1 mouse cellular context compared by ENCODE assay signal in the genomic region with DNA sequence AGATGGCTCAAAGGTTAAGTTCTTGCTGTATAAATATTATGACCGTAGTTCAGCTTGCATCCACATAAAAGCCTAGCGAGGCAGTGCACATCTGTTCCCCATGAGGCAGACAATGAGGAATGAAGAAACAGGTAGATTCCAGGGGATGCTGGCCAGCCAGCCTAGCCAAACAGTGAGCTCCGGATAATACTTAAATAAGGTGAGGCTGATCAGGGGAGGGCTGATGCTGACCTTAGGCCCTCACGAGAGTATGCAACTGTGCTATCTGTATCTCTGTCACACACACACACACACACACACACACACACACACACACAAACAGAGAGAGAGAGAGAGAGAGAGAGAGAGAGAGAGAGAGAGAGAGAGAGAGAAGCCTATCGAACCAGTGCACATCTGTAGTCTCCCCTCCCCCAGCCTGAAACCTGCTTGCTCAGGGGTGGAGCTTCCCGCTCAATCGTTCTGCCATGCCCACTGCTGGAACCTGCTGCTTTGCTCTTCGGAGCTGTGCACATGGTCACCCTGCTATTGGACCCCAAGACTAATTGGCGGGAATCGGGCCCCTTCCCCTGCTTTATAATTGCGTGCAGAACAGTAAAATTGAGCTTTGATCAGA. TPM values are rescaled to one million over a fixed set of nuclear protein-coding genes. Genes with fewer than 3 reads are reported as not detected.
"Had no signal": no experiment of that assay in that cellular context is flagged by ENCODE, and none has a peak within 500 bp of the region (broad histone marks: within the 10 kb centered on the region; RNA-seq: fewer than 3 reads in every experiment).

No protein-coding gene starts in this region.

RNA-seq across cellular contexts. Expression of a gene that starts 8.1 kb away (rescaled TPM):
- total RNA-seq: megakaryocyte-erythroid progenitor cell, adult 5-6 weeks had no signal
